Mouse (Mus musculus) liver, embryonic 16.5 days (tissue): ENCODE measurements around the gene Cdv3. TPM values are rescaled to one million over a fixed set of nuclear protein-coding genes. Genes with fewer than 3 reads are reported as not detected.

ENCODE experiments used
- ATAC-seq: fragments of 200-750 bp; cut with Nextera tagmentation; 2 replicates; pipeline ENCODE4 v1.8.0; 2017; ENCODE audit warnings: low read depth, mild to moderate bottlenecking, moderate number of reproducible peaks, moderate library complexity
- H3K27ac ChIP-seq: fragments of 300-500 bp; sonication (generic); 2 replicates; pipeline ENCODE4 v1.5.1; 2014; ENCODE audit warnings: mild to moderate bottlenecking, low read length
- H3K27me3 ChIP-seq: fragments of 300-500 bp; sonication (generic); 2 replicates; pipeline ENCODE4 v1.6.1; 2014; ENCODE audit warnings: low read depth, low read length, mixed read lengths; ENCODE audit not compliant: control insufficient read depth, insufficient read depth
- H3K36me3 ChIP-seq: fragments of 300-500 bp; sonication (generic); 2 replicates; pipeline ENCODE4 v1.6.1; 2014; ENCODE audit warnings: mild to moderate bottlenecking; ENCODE audit not compliant: control insufficient read depth, insufficient read depth
- H3K4me1 ChIP-seq: fragments of 300-500 bp; sonication (generic); 2 replicates; pipeline ENCODE4 v1.6.1; 2014; ENCODE audit warnings: low read depth, low read length, mixed read lengths; ENCODE audit not compliant: control insufficient read depth
- H3K4me2 ChIP-seq: fragments of 300-500 bp; sonication (generic); 2 replicates; pipeline ENCODE4 v1.6.1; 2014; ENCODE audit warnings: low read depth, low read length, mixed read lengths
- H3K4me3 ChIP-seq: fragments of 300-500 bp; sonication (generic); 2 replicates; pipeline ENCODE4 v1.5.1; 2014; ENCODE audit warnings: low read depth, mild to moderate bottlenecking, low read length
- H3K9ac ChIP-seq: fragments of 300-500 bp; sonication (generic); 2 replicates; pipeline ENCODE4 v1.6.1; 2014; ENCODE audit warnings: low read depth, low read length
- H3K9me3 ChIP-seq: fragments of 300-500 bp; sonication (generic); replicated peaks from 2 replicates; pipeline ENCODE4 v1.6.1; 2016; ENCODE audit warnings: low read length; ENCODE audit not compliant: control insufficient read depth
- WGBS: fragments of 180-500 bp; shearing (Covaris S2); extraction: QIAGEN DNeasy Blood & Tissue Kit; methylation state at CpG from one replicate; pipeline ENCODE4 v1.1.7; 2014; ENCODE audit not compliant: insufficient replicate concordance; 5-methylcytosine and 5-hydroxymethylcytosine counted together
- polyA plus RNA-seq: library from polyadenylated mRNA; unstranded; fragments of >200 nt; fragmentation: Nextera tagmentation; extraction: Ambion mirVana; gene quantifications from 2 replicates; pipeline ENCODE4 v1.2.1, GENCODE M21; 2015

The Cdv3 gene
- polyA plus RNA-seq, 1 experiment from 2014 or later = 41.2 TPM

GRCm38 (mm10) chr9:103389261-103389660, 23.6 kb upstream of the Cdv3 start:
- WGBS = 71% methylated on average over 6 of the region's 6 CpGs
- no peaks in the 10 kb centered on the region for H3K4me1 ChIP-seq
- ATAC-seq = no peak
- H3K9me3 ChIP-seq = no peaks in the 10 kb centered on the region
- H3K4me2 ChIP-seq = no peak overlapping the region
- no peaks in the 10 kb centered on the region for H3K36me3 ChIP-seq
- no peak overlapping the region for H3K4me3 ChIP-seq
- H3K9ac ChIP-seq = no peak overlapping the region
- no peaks in the 10 kb centered on the region for H3K27me3 ChIP-seq
- H3K27ac ChIP-seq = no peak overlapping the region

GRCm38 (mm10) chr9:103387011-103387653, 21.5 kb upstream of the Cdv3 start:
- Histone ChIP-seq H3K4me2 (no peak overlapping the region), H3K4me3 (no peak overlapping the region), H3K4me1 (no peaks in the 10 kb centered on the region), H3K36me3 (no peaks in the 10 kb centered on the region), H3K9ac (no peak overlapping the region), H3K27ac (no peak overlapping the region), H3K27me3 (no peaks in the 10 kb centered on the region), H3K9me3 (no peaks in the 10 kb centered on the region)
- ATAC-seq = no peak
- 60% methylated on average over 10 of the region's 10 CpGs for WGBS

DNA sequence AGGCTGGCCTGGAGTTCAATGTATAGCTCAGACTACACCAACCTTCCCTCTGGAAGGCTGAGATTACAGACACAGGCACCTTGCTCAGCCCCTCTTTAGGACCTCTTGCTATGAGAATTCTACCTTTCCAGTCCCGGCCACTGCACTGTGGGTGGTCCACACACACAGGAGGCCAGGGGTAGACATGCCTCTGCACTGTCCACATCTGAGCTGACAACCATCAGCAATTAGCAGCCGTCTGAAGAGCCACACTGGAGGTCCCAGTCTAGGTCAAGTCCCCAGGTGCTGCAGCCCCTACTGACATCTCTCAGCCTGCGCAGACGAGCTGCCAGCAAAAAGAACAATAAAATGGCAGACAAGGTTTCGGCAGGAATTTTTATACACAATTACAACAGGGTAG, 20.9 kb upstream of the Cdv3 start:
- ATAC-seq = no peak
- H3K4me2 ChIP-seq = no peak overlapping the region
- no peaks in the 10 kb centered on the region for H3K36me3 ChIP-seq
- no peaks in the 10 kb centered on the region for H3K9me3 ChIP-seq
- H3K9ac ChIP-seq = no peak overlapping the region
- no peak overlapping the region for H3K27ac ChIP-seq
- H3K4me3 ChIP-seq = no peak overlapping the region
- WGBS = 62% methylated on average over 5 of the region's 5 CpGs
- no peaks in the 10 kb centered on the region for H3K4me1 ChIP-seq
- H3K27me3 ChIP-seq = no peaks in the 10 kb centered on the region

GRCm38 (mm10) chr9:103385600-103385999, 20.0 kb upstream of the Cdv3 start:
- no peak for ATAC-seq
- no peaks in the 10 kb centered on the region for H3K36me3 ChIP-seq
- H3K27ac ChIP-seq = no peak overlapping the region
- WGBS = 6% methylated on average over 1 of the region's 1 CpGs
- H3K4me2 ChIP-seq = no peak overlapping the region
- H3K4me1 ChIP-seq = no peaks in the 10 kb centered on the region
- no peaks in the 10 kb centered on the region for H3K27me3 ChIP-seq
- no peak overlapping the region for H3K4me3 ChIP-seq
- H3K9ac ChIP-seq = no peak overlapping the region
- no peaks in the 10 kb centered on the region for H3K9me3 ChIP-seq

DNA sequence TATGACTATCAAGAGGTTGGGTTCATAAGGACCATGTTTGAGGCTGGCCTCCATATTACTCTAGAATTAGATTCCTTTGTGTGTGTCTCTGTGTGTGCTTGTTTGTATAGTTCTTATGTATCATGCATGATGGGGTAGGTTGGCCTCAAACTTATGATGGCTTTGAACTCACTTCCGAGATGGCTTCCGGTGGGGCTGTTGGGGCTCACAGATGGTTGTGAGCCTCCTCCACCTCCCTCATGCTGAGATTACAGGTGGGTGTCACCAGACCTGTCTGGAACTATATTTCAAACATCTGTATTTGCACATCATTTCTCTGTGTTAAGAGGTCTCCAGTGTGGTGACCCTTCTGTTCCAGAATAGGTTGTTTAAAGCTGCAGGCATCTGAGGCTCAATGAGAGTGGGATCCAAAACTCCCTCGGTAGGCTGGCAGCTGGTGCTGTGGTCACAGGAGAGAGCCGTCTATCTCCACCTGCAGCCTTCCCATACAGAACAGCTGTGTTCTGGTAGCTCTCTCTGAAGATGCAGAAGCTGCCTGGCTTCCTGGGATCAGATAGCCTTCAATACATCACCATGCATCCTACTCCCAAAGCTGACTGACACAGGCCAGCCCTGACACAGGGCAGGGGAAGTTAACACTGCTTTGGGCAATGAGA, 18.6 kb upstream of the Cdv3 start:
- Histone ChIP-seq H3K4me2 (no peak overlapping the region), H3K9ac (no peak overlapping the region), H3K9me3 (no peaks in the 10 kb centered on the region), H3K4me3 (no peak overlapping the region), H3K27ac (no peak overlapping the region), H3K4me1 (no peaks in the 10 kb centered on the region), H3K36me3 (no peaks in the 10 kb centered on the region), H3K27me3 (no peaks in the 10 kb centered on the region)
- no peak for ATAC-seq
- 55% methylated on average over 4 of the region's 4 CpGs for WGBS

GRCm38 (mm10) chr9:103383576-103383975, 17.9 kb upstream of the Cdv3 start:
- Histone ChIP-seq H3K4me3 (no peak overlapping the region), H3K36me3 (no peaks in the 10 kb centered on the region), H3K4me1 (no peaks in the 10 kb centered on the region), H3K27ac (no peak overlapping the region), H3K9me3 (no peaks in the 10 kb centered on the region), H3K4me2 (no peak overlapping the region), H3K9ac (no peak overlapping the region), H3K27me3 (no peaks in the 10 kb centered on the region)
- 70% methylated on average over 1 of the region's 1 CpGs for WGBS
- no peak for ATAC-seq

DNA sequence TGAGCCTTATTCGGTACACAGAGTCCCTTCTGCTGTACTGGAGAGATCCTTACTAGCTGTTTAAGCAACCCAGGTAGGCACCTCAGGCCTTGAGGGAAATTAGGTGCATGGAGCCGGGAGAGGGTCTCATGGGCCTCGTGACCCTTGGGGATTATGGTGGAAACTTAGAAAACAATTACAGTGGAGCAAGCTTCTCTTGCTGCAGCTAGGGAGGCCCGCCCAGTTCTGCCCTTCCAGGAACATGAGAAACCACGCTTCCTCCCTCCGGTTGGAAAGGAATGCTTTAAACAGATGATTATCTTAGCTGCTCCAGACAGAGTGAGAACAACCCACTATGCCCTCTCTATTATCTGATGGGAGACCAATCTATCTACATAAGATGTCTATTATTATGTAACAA, 17.3 kb upstream of the Cdv3 start:
- H3K9me3 ChIP-seq = no peaks in the 10 kb centered on the region
- WGBS = 24% methylated on average over 6 of the region's 6 CpGs

DNA sequence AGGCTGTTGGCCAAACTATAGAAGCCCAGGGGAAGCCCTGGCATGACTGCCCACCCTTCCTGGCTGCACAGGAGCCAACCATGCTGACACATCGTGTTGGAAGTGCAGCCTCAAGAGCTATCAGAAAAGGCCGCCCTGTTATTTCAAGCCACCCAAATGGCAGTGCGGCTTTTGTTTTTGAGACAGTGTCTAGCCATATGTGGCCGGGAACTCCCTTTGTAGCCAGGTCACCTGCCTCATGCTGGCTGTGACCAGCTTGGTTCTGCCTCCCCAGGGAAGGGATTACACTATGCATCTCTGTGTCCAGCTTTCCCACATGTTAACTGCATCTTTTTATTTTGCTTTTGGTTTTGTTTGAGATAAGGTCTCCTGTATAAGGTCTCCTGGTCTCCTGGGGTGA, 14.9 kb upstream of the Cdv3 start:
- 71% methylated on average over 4 of the region's 4 CpGs for WGBS
- Histone ChIP-seq H3K36me3 (no peaks in the 10 kb centered on the region), H3K4me3 (no peak overlapping the region), H3K9me3 (no peaks in the 10 kb centered on the region), H3K4me1 (no peaks in the 10 kb centered on the region), H3K27me3 (no peaks in the 10 kb centered on the region), H3K9ac (no peak overlapping the region), H3K4me2 (no peak overlapping the region), H3K27ac (no peak overlapping the region)
- no peak for ATAC-seq

More for the DNA sequence above, 17.3 kb upstream of the Cdv3 start:
- ATAC-seq = no peak
- Histone ChIP-seq H3K9ac (no peak overlapping the region), H3K4me1 (no peaks in the 10 kb centered on the region), H3K4me2 (no peak overlapping the region), H3K36me3 (no peaks in the 10 kb centered on the region), H3K4me3 (no peak overlapping the region), H3K27me3 (no peaks in the 10 kb centered on the region), H3K27ac (no peak overlapping the region)

DNA sequence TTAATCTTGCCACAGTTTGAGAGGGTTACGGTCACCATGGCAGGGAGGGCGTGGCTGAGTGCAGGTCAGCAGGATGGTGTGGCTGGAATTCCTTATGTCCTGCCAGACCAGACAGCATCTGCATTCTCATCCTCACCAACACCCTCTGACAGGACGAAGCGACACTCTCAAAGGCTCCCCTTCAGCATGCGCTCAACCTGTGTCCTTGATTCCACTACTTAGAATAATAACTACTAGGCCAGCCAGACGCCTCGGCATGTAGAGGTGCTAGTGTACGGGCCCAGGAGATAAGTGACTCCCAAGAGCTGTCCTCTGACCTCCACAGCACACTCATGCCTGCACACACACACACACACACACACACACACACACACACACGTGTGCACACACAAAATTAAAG, 13.6 kb upstream of the Cdv3 start:
- WGBS = 62% methylated on average over 9 of the region's 9 CpGs
- Histone ChIP-seq H3K9me3 (no peaks in the 10 kb centered on the region), H3K4me3 (no peak overlapping the region), H3K27ac (no peak overlapping the region), H3K27me3 (no peaks in the 10 kb centered on the region), H3K9ac (no peak overlapping the region), H3K4me2 (no peak overlapping the region), H3K4me1 (no peaks in the 10 kb centered on the region), H3K36me3 (no peaks in the 10 kb centered on the region)
- no peak for ATAC-seq
